Mouse (Mus musculus) thymus, postnatal 4 days (tissue): Measurements from ENCODE around the gene Cdc42ep2.
A peak's percentile ranks its signal among the peaks of the same experiment; 100 is the strongest.

ENCODE experiments used
- DNase-seq: peaks from one replicate; pipeline ENCODE4 v3.0.0; 2021

Cdc42ep2 gene

DNA sequence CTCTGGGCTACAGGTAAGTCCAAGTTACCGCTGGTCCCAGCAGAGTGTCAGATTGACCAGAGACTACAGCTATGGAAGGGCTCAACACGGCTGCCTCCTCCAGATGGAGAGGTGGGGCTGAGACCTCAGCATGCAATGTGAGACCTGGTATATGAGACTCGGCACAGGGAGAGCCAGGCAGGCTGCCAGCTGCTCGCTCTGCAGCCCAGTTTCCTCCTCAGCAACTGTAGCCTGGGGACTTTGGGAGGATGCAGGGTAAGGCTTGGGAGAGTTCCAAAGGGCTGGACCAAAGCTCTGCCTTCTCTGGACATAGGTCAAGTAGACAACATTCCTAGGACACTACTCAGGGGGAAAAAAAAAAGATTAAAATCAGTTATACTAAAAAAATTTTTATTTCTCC lies 15.6 kb upstream of the Cdc42ep2 start:
- no peak for DNase-seq

DNA sequence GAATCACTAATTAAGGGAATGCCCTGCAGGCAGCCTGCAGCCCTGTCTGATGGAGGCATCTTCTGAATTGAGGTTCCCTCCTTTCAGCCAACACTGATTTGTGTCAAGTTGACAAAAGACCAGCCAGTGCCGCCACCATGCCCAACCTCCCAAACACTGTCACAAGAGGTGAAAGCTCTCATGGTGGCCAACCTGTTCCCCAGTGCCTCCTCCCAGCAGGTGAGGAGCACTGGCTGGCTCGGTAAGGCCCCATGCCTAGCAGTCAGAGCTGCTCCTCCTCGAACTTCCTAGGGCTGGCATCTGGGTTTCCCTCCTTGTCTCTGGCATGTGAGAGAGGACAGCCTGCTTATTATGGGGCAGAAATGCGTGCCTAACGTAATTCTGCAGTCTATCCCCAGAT lies 15.1 kb upstream of the Cdc42ep2 start:
- DNase-seq: no peak

DNA sequence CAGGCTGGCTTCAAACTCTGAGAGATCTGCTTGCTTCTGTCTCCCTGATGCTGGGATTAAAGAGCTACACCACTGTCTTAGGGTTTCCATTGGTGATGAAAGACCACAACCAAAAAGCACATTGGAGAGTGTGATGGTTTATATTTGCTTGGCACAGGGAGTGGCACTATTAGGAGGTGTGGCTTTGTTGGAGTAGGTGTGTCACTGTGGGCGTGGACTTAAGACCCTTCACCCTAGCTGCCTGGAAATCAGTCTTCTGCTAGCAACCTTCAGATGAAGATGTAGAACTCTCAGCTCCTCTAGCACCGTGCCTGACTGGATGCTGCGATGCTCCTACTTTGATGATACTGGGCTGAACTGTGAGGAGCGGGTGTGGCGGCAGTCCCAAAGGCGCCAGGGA lies 13.9 kb upstream of the Cdc42ep2 start:
- DNase-seq: no peak

DNA sequence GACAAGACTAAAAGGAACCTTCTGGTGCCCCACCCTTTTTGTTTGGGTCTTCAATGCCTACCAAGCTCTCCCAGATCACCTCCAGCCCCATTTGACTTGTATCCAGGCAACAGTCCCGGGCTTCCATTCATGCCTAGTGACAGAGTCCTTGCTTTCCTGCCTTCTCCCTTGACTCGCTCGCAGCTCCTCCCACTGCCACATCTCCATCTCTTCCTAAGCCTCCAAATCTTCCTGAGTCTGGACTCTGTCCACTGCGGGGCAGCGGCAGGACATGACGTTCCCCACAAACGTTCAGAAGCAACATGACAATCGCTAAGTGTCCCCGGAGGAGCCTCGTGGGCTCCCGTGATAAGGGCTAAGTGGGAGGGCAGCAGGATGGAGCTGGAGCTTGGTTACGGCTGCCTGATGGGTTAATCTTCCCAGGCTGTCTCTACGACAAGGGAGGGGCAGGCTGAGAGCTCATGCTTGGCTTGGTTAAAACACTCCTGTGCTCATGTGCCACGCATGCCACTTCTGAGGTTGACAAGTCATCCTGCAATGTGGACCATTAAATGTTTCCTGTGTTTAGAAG lies 13.3 kb upstream of the Cdc42ep2 start:
- DNase-seq: no peak

DNA sequence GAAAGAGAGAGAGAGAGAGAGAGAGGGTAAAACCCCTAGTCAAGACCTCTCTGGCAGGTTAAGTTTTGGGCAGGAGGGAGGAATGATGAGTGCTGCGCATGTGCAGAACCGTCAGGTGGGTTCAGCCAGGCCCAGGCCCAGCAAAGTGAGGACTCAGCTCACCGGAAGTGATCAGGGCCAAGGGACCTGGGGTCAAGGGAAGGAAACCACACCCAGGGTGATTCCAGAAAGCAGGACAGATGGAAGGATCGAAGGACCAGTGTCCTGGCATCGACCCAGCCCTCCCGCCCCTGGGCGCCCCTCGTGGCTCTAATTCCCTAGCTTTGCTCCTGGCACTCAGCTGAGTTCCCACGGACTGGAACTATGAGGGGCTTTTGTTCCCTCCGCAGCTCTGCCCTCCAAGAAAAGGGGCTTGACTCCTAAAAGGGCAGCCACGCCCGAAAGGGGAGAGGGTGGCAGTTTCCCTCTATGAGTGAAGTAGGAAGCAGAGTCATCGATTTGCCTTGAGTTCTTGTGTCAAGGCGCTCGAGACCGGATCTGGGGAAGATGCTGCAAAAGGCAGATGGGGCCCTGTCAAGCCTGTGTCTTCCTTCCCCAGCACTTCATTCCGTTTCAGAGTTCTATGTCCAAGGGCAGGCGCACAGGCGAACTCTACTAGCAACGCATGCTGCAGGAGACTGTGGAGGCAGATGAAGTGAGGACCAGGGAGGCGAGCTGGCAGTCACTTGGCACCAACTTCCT lies 12.6 kb upstream of the Cdc42ep2 start:
- no peak for DNase-seq

DNA sequence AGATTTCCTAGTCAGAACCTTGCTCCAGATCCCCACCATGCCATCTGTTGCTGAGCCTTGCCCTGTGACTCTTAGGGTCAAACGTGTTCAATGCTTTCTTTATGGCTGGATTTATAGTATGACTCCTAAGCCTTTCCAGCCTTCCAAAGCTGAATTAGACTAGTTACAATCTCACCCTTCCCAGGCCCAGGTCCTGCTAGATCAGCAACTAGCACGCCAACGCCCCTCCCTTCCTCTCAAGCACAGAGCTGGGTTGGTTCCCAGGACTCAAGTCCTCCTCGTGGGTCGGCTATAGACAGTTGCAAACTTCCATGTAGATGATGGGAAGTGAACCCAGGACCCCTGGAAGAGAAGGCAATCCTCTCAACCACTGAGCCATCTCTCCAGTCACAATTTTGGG lies 11.1 kb upstream of the Cdc42ep2 start:
- DNase-seq: no peak

DNA sequence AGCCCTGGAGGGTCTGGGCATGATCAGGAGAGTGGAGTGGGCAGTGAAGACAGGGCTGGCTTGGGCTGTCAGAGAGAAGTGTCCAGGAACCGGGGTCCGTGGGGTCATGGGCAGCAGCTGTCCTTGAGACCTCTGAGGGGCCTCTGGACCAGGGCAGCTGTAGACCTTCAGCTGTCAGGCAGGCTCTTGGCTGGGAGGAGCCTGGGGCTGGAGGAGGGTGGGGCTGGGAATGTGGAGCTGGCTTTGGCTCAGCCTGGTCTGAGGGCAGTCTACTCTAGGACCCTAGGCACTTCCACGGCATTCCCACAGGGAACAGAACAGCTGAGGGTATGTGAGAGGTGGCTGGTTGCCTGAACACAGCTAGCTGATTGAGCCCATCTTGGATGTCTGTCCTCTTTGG lies 10.7 kb upstream of the Cdc42ep2 start:
- no peak for DNase-seq

DNA sequence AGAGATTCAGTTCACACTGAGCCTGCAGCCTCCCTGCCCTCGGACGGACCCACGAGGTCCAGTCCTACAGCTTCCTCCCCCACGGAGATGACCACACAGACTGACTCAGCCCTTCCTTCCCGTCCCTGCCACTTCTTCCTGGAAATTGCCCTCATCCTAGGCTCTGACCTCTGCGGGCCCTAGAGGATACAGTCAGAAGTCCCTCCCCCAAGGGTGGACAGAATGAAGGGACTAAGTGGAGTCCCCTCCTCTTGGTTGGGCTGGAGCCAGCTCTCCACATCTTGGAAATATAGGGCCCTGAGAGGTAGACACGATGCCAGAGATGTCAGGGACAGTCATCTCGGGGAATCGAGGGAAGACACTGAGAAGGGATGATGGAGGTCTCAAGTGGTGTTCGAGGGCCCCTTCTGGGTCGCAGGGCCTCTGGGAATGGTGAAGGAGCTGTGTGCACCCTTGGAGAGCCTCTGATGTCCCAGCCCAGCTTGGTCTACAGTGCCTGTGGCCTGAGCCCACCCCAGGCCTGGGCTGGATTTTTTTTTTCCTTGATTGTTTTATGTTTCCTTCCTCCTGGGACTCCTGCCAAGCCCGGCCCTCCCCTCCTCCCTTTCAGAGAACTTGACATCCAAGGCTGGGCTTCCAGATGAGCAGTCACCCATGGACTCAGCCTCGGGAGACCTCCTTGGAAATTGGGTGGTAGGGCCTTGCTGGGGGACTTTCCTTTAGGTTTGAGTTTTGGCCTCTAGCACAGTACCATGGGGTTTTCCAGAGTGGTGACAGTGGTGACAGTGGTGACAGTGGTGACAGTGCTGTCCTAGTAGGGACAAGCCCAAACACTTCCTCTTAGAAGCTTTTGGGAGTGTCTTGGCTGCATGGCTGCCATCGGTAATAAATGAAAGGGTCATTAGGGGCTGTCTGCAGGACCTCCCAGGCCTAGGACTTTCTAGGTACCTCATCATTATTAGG lies 5.3 kb upstream of the Cdc42ep2 start:
- no peak for DNase-seq

DNA sequence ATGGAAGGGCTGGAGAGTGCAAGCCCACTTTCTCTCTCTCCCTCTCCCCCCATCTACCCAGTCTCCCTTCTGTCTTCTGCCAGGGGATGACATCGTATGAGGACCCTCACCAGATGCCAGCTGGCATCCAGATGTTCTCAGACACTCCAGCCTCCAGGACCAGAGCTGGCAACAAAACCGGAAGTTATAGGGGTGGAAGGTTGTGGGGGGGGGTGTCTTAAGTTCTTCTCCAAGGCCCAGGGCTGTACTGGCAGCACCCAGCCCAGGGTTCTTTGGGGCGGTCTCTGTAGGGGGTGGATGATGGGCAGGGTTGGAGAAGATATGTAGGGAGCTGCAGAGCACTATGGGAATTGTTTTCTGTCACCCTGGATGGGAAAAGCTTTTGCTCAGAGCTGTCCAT lies 3.9 kb upstream of the Cdc42ep2 start:
- no peak for DNase-seq

DNA sequence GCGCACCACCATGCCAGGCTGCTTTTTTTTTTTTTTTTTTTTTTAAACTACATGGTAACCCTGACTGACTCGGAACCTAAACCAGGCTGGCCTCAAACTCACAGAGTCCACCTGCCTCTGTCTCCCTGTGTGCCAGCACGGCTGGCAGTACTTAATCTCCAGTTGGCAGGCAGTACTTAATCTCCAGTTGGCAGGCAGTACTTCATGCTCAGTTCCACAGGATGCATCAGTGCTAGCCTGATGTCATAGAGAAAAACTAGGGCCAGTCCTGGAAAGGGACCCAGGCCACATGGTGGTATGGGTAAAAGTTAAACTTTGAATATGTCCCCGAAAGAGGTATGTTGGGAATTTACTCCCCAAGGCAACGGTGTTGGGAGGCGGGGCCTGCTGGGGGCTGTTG lies 3.5 kb upstream of the Cdc42ep2 start:
- DNase-seq: no peak

DNA sequence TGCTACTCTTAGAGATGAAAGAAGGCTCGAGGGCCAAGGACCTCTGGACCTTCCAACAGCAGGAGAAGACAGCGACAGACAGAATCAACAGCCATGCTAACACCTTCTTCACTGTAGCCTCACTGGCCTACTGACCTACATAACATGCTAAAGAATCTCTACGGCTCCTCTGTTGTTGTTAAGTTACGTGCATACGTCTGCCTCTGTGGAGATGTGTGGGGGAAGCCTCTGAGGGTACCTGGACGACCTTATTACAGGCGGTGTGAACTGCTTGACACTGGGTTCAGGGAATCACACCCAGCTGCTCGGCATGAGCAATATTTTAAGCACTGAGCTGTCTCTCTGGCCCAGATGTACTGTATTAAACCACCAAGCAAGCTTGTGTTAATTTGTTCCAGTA lies 2.9 kb upstream of the Cdc42ep2 start:
- DNase-seq: peak; percentile 35

DNA sequence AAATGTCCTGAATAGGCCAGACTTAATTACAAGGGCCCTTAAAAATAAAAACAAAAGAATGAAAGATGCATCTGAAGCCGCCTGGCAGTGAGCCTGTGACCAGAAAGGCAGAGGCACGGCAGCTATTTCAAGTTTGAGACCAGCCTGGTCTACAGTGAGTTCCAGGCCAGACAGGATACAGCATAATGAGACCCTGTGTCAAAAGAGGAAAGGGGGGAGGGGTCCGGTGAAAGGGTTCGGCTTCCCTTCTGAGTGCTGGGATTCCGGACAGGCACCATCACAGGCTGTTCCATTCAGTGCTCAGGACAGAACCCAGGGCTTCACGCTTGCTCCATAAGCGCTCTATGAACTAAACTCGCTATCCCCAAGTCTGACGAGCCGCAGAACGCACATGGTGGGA lies 2.4 kb upstream of the Cdc42ep2 start:
- no peak for DNase-seq

DNA sequence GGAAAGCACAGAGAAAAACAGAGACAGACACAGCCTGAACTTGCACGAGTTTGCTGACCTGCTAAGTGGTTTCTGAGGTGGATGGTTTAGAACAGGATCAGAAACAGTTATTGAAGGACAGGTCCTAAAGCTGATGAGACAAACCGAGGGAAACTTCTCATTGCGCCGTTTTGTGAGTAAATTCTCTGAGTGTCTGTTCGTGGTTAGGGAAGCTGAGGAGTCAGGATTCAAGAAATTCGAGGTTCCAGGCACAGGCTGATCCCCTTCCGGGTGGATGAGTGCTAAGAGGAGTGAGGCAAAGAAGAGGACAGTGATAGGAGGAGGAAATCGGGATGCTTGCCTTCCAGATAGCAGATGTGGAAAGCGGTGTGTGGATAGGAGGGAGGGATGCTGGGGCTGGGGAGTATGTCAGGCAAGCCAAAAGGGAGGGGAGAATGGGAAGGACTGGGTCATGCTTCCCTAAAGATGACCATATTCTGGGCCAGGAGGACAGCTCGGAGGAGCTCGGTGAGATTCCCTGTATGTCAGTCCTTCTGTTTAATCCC lies 767 bp upstream of the Cdc42ep2 start:
- no peak for DNase-seq

DNA sequence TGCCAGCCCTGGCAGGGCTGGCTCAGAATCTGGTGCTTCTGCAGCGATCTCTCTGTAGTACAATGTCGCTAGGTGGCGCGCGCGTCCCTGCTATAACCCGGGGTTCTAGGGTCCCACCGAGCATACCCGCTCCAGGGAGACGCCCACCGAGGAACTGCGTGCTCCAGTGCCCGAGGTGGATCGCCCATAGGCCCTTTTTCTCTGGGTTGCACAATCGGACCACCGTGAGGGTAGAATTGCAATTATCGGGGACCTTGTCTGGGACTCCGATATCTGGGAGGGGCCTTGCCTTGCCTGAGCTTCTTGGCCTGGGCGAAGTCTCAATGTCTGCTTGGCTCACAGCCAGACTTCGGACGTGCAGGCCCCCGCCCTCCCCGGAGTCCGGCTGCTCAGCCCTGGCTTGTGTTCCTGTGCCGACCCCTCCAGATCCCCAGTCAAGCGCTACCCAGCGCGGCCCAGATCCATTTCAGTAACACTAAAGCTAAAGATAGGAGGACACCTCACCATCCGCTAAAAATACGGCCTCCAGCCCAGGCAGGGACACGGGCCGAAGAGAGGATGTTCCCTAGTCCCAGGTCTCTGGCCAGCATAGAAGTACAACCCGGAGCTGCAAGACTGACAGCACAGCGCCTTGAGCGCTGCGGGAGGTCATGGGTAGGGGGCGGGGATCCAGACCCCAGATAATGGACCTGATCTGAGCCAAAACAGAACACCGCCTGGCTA lies 465 bp downstream of the Cdc42ep2 start:
- DNase-seq: peak; percentile 99

DNA sequence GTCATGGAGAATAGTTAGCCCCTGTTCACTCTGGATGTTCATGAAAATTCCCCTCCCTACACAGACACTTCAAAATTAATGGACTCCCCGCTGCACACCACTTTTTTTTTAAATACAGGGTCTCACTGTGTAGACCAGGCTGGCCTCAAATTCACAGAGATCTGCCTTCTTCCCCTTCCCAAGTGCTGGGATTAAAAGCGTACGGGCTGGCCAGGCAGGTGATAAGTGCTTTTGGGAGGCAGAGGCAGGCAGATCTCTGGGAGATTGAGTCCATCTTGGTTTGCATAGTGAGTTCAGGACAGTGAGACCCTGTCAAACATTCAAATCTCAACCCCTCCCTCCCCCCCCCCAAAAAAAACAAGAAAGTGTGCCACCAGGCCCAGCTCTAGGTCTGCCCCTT lies 1.7 kb downstream of the Cdc42ep2 start:
- DNase-seq: no peak

DNA sequence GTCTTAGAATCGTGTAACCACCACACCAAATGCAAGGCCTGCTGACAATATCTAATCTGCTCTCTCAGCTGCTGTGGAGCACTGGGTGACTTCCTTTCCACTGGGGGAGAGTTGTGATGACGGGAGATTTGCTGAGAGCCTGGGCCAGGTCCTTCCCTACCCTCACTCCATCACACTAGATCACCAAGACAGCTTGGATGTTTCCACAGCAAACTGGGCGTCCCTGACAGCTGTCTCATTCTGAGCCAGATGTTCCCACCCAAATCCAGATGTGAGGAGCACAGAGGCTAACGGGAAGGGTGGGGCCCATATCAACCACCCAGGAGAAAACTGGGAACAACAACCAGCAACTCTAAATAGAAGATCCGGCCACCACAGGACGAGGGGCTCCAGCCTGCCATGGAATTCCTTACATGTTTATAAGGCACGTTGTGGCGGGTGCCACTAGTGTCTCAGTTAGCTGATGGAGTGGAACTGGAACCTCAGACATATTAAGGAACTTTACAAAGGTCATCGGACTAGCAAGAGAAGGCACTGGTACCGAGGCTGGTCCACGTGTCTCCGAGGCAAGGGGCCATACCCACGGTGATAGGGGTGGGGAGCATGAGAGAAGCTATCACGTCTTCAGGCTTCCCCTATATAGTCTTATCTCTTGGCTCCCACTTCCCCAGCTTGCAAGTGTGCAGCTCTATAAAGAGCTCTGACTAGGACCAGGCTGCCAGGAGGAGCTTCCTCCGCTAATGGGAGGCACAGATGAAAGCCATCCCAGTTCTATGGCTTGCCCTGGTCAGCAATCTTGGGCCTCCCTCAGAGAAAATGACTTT lies 2.3 kb downstream of the Cdc42ep2 start:
- DNase-seq: no peak

DNA sequence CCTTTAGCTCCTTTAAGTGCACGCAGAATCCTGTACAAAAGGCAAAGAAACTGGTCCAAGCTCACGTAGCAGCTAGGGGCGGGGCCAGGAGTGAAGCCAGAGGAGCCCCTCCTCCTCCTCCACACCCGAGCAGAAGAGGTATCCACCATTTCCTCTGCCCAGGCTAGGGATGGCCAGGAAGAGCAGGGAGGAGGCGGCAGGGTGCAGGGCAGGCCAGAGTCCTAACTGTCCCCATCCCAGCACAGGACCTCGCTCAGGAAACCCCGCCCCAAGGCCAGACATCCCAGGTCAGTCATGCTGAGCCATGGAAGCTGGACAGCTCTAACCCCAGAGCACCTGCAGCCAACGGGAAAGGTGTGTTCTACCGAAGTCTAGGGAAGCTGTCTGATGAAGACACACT lies 2.9 kb downstream of the Cdc42ep2 start:
- no peak for DNase-seq

DNA sequence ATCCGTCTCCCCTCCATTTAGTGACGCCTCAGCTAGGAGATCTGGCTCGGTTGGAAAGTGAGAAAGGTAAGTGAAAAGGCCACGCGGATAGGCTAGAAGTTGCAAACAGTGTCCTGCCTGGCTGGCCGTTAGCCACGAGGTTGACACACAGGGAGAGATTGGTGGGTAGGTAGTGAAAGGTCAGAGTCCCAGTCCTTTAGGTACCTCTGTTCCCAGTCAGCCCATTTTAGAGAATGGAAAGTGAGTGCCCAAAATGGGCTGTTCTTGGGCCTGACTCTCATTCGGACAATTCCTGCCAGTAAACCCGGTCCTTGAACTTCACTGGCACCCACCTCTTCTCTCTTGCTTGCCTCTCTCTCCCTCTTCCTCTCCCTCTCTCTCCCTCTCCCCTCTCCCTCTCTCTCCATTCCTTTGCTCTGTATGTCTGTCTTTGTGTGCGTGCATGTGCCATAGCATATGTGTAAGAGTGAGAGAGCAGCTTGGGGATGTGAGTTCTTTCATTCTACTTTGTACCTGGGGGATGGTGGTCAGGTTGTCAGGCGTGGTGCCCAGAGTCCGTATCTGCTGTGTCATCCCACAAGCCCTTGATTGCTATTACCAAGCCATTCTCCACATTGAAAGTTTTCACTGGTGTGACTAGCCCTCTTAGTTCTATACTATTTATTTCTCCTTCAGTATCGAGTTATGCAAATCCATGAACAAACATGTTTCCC lies 11.5 kb downstream of the Cdc42ep2 start, which contains the start of gene Dpf2:
Gene Dpf2, minus strand, starts transcription at position 4 of the 713 bp plus-strand sequence.
- DNase-seq: no peak

DNA sequence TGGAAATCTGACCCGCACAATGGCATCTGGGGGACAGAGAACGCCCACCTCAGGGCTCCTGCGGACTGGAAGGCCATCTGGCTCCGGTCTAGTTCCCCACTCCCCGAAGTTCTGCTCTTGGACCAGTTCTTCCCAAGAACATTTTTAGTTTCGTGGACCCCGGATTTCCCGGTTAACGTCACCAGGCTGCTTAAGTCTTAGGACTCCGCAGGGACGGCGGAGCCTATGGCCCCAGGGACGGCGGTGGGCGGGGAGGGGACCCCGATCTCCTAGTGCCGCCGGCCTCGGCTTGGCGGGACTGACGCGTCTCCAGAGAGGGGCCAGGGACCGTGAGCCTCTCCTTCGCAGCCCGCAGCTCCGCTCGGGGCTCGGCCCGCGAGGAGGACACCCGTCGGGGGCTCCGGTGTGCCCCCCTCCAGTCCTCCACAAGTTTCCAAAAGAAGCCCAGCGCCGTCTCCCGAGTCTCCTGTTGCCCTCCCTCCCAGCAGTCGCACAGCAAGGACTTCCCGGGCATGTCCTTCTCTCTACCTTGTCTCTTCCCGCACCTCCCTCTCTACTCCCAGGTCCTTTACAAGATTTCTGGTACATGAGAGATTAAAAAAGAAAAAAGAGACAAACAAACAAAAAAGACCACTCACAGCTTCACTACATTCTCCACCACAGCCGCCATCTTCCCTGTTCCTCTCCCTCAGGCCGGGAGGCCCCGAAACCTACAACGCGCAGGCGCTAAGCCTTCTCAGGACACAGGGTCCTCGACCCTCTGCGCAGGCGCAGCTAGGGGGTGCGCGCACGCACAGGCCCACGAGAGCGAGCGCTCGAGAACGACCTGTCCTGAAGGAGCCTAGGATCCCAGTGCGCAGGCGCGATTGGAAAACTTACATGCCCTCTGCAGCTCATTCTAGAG lies 12.3 kb downstream of the Cdc42ep2 start:
- peak; percentile 99 for DNase-seq
